Mouse (Mus musculus) heart, postnatal 0 days (tissue): ENCODE results near the gene Glyr1. TPM values are rescaled to one million over a fixed set of nuclear protein-coding genes. Genes with fewer than 3 reads are reported as not detected.

Source experiments
- ATAC-seq: fragments of 200-750 bp; cut with Nextera tagmentation; 2 replicates; pipeline ENCODE4 v1.8.0; 2017; ENCODE audit warnings: low read depth, moderate number of reproducible peaks, moderate library complexity; ENCODE audit not compliant: insufficient read depth
- DNase-seq: peaks from one replicate; pipeline ENCODE4 v3.0.0-alpha.2; 2016; ENCODE audit warnings: low spot score
- H3K27ac ChIP-seq: fragments of 300-500 bp; sonication (generic); 2 replicates; pipeline ENCODE4 v1.5.1; 2014; ENCODE audit warnings: low read depth, mild to moderate bottlenecking
- H3K27me3 ChIP-seq: fragments of 300-500 bp; sonication (generic); 2 replicates; pipeline ENCODE4 v1.6.1; 2014; ENCODE audit warnings: low read length, mixed read lengths; ENCODE audit not compliant: control insufficient read depth, insufficient read depth
- H3K36me3 ChIP-seq: fragments of 300-500 bp; sonication (generic); replicated peaks from 2 replicates; pipeline ENCODE4 v1.6.1; 2014; ENCODE audit warnings: low read length, mixed read lengths; ENCODE audit not compliant: control insufficient read depth, insufficient read depth
- H3K4me1 ChIP-seq: fragments of 300-500 bp; sonication (generic); 2 replicates; pipeline ENCODE4 v1.6.1; 2014; ENCODE audit warnings: antibody characterized with exemption; ENCODE audit not compliant: control insufficient read depth, insufficient read depth
- H3K4me2 ChIP-seq: fragments of 300-500 bp; sonication (generic); 2 replicates; pipeline ENCODE4 v1.6.1; 2014; ENCODE audit warnings: low read depth, mild to moderate bottlenecking, low read length, moderate library complexity
- H3K4me3 ChIP-seq: fragments of 300-500 bp; sonication (generic); 2 replicates; pipeline ENCODE4 v1.5.1; 2014; ENCODE audit warnings: low read depth, low read length
- H3K9ac ChIP-seq: fragments of 300-500 bp; sonication (generic); replicated peaks from 2 replicates; pipeline ENCODE4 v1.6.1; 2014; ENCODE audit warnings: low read depth, low read length, mixed read lengths
- H3K9me3 ChIP-seq: fragments of 300-500 bp; sonication (generic); replicated peaks from 2 replicates; pipeline ENCODE4 v1.6.1; 2016; ENCODE audit warnings: low read length; ENCODE audit not compliant: control insufficient read depth
- CTCF ChIP-seq: IDR thresholded peaks from 2 replicates; pipeline ENCODE4 v1.5.1; 2016; ENCODE audit warnings: antibody characterized with exemption, control low read depth, low read depth
- EP300 ChIP-seq: IDR thresholded peaks from 2 replicates; pipeline ENCODE4 v1.6.1; 2016; ENCODE audit warnings: antibody characterized with exemption, low read depth
- WGBS: fragments of 180-500 bp; shearing (Covaris S2); extraction: QIAGEN DNeasy Blood & Tissue Kit; methylation state at CpG from one replicate; pipeline ENCODE4 v1.1.7; 2014; 5-methylcytosine and 5-hydroxymethylcytosine counted together
- polyA plus RNA-seq: library from polyadenylated mRNA; unstranded; fragments of >200 nt; fragmentation: Nextera tagmentation; extraction: Ambion mirVana; gene quantifications from 2 replicates; pipeline ENCODE4 v1.2.1, GENCODE M21; 2015
- total RNA-seq: library from RNA; depleted of rRNA; stranded (reverse); fragments of >200 nt; gene quantifications from 2 replicates; pipeline ENCODE4 v1.2.3, GENCODE M21; 2014; ENCODE audit warnings: low replicate concordance

Gene Glyr1
- total and polyA plus RNA-seq, 2 experiments from 2014 or later: 58.5 to 74.3 TPM

GRCm38 (mm10) chr16:5014578-5014977, 35.1 kb downstream of the Glyr1 start:
- Histone ChIP-seq H3K27me3 (no peaks in the 10 kb centered on the region), H3K4me2 (no peak overlapping the region), H3K27ac (no peak overlapping the region), H3K4me3 (no peak overlapping the region), H3K9me3 (no peaks in the 10 kb centered on the region), H3K9ac (no peak overlapping the region), H3K4me1 (0 out of 2 replicates have a peak, but pooled peaks cover 6% of the 10 kb centered on the region), H3K36me3 (peaks cover 52% of the 10 kb centered on the region)
- DNase-seq (no peak), ATAC-seq (no peak)
- no peak for TF ChIP-seq EP300
- TF ChIP-seq CTCF: no peak
- WGBS: 86% methylated on average over 4 of the region's 4 CpGs

GRCm38 (mm10) chr16:5013054-5013838, 36.4 kb downstream of the Glyr1 start, which contains the start of gene Rogdi:
Rogdi (minus strand) TSS chr16:5013553.
- Histone ChIP-seq H3K27me3 (no peaks in the 10 kb centered on the region), H3K4me1 (0 out of 2 replicates have a peak, but pooled peaks cover 6% of the 10 kb centered on the region), H3K36me3 (peaks cover 43% of the 10 kb centered on the region), H3K27ac (0 out of 2 replicates have a peak within 1 kb of the TSS, but pooled peaks have one; percentile 17), H3K4me3 (peak within 1 kb of the TSS; percentile 71), H3K9ac (peak within 1 kb of the TSS; percentile 59), H3K4me2 (peak within 1 kb of the TSS; percentile 67), H3K9me3 (no peaks in the 10 kb centered on the region)
- ATAC-seq (peak; percentile 99), DNase-seq (peak; percentile 99)
- under 1% methylated on average over 62 of the region's 63 CpGs for WGBS
- TF ChIP-seq CTCF (no peak; the same call in 1 of the 2 replicates), EP300 (peak; percentile 60; the same call in 1 of the 2 replicates)

GRCm38 (mm10) chr16:5012036-5013005, 37.3 kb downstream of the Glyr1 start:
- H3K9me3 ChIP-seq: no peaks in the 10 kb centered on the region
- no peaks in the 10 kb centered on the region for H3K27me3 ChIP-seq
- H3K4me2 ChIP-seq: peak overlapping the region; percentile 67
- ATAC-seq (no peak), DNase-seq (no peak)
- peaks cover 34% of the 10 kb centered on the region for H3K36me3 ChIP-seq
- TF ChIP-seq CTCF (no peak), EP300 (no peak)
- peak overlapping the region; percentile 71 for H3K4me3 ChIP-seq
- H3K27ac ChIP-seq: no peak overlapping the region
- 44% methylated on average over 13 of the region's 13 CpGs for WGBS
- 0 out of 2 replicates have a peak, but pooled peaks cover 6% of the 10 kb centered on the region for H3K4me1 ChIP-seq
- peak overlapping the region; percentile 59; the same call in 1 of the 2 replicates for H3K9ac ChIP-seq

- TF ChIP-seq EP300: no peak
- TF ChIP-seq CTCF: no peak
- no peak overlapping the region for H3K27ac ChIP-seq
- peaks cover 24% of the 10 kb centered on the region for H3K36me3 ChIP-seq
- no peak overlapping the region for H3K4me3 ChIP-seq
- 79% methylated on average over 7 of the region's 7 CpGs for WGBS
- H3K9ac ChIP-seq: no peak overlapping the region
- H3K9me3 ChIP-seq: no peaks in the 10 kb centered on the region
- H3K4me2 ChIP-seq: no peak overlapping the region
- H3K4me1 ChIP-seq: 0 out of 2 replicates have a peak, but pooled peaks cover 6% of the 10 kb centered on the region
- DNase-seq (no peak), ATAC-seq (no peak)
- no peaks in the 10 kb centered on the region for H3K27me3 ChIP-seq
Measured at GRCm38 (mm10) chr16:5011285-5011684, 38.4 kb downstream of the Glyr1 start.

- no peak for ATAC-seq
- Histone ChIP-seq H3K36me3 (peaks cover 15% of the 10 kb centered on the region), H3K27me3 (no peaks in the 10 kb centered on the region), H3K9ac (no peak overlapping the region), H3K4me2 (no peak overlapping the region), H3K4me3 (no peak overlapping the region), H3K4me1 (0 out of 2 replicates have a peak, but pooled peaks cover 6% of the 10 kb centered on the region), H3K27ac (no peak overlapping the region), H3K9me3 (no peaks in the 10 kb centered on the region)
- no peak for TF ChIP-seq CTCF
- TF ChIP-seq EP300: no peak
- no peak for DNase-seq
- whole genome bisulfite sequencing: 90% methylated on average over 10 of the region's 10 CpGs
Measured at GRCm38 (mm10) chr16:5010371-5010935, 39.2 kb downstream of the Glyr1 start.
